Mouse (Mus musculus) ovary, adult 18-20 months (tissue): Measurements from ENCODE around the gene Tmem102.

Experiments
- DNase-seq: peaks from one replicate; pipeline ENCODE4 v3.0.0; 2022; ENCODE audit warnings: low spot score, mixed read lengths

The Tmem102 gene

GRCm38 (mm10) chr11:69757303-69758089 is 47.9 kb downstream of the Tmem102 start:
- DNase-seq: no peak

- no peak for DNase-seq
Observed at GRCm38 (mm10) chr11:69754701-69755100, 50.7 kb downstream of the Tmem102 start.

- no peak for DNase-seq
Observed at GRCm38 (mm10) chr11:69754233-69754632, 51.2 kb downstream of the Tmem102 start.
